Mouse (Mus musculus): ENCODE results near the gene Cfap61. TPM values are rescaled to one million over a fixed set of nuclear protein-coding genes. Genes with fewer than 3 reads are reported as not detected.
A peak's percentile ranks its signal among the peaks of the same experiment; 100 is the strongest.

Gene Cfap61
- polyA plus RNA-seq, 1 experiment from 2014 or later: 2.2 TPM

DNA sequence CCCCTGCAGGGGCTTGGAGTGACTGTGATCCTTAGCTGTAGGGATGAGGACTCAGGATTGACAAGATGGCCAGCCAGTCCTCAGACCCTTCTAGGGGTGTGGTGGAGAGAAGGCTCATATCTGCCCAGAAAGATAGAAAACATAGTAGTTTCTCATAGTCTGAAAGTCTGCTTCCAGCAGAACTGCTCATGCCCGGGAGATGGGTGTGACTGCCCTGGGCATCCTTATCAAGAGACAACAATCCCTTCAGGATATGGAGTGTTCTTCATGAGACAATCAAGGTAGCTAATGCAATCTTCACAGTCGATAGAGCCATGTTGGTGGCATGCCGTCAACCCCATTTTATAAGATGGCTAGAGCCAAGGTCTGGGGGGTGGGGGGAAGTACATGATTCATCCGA is 173.4 kb downstream of the Cfap61 start:
- ATAC-seq (ENCODE audit: low read depth): no peak
- H3K9me3 ChIP-seq: no peaks in the 10 kb centered on the region
- no peaks in the 10 kb centered on the region for H3K4me1 ChIP-seq (replicated peaks)

DNA sequence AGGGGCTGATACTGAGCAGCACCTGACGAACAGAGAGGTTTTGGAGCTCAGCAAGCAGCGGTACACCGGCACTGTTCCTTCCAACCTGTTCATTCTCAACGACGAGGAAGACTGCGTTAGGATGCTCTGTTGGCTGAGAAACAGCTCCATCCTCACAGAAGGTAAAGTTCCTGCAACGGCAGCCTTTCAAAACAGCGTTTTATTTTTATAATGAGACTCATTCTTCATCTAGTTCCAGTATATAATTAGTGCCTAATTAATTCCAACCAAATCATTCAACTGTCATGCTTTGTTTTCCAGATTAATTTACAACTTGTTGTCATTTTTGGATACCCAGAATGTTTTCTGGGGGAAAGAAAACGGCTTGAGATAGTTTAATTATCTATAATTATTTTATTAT is 175.3 kb downstream of the Cfap61 start:
- H3K27ac ChIP-seq (replicated peaks): no peak overlapping the region
- ATAC-seq (ENCODE audit: low read depth): no peak
- no peak overlapping the region for H3K4me3 ChIP-seq
- no peak overlapping the region for H3K9ac ChIP-seq
- H3K4me2 ChIP-seq: no peak overlapping the region
- H3K9me3 ChIP-seq: no peaks in the 10 kb centered on the region
- H3K4me1 ChIP-seq (replicated peaks): no peaks in the 10 kb centered on the region
- no peaks in the 10 kb centered on the region for H3K27me3 ChIP-seq
- no peaks in the 10 kb centered on the region for H3K36me3 ChIP-seq
- WGBS: 79% methylated on average over 9 of the region's 9 CpGs

More for the DNA sequence above, 173.4 kb downstream of the Cfap61 start:
- Histone ChIP-seq H3K9ac (no peak overlapping the region), H3K36me3 (no peaks in the 10 kb centered on the region), H3K4me2 (no peak overlapping the region), H3K4me3 (no peak overlapping the region), H3K27ac (replicated peaks) (no peak overlapping the region), H3K27me3 (no peaks in the 10 kb centered on the region)
- WGBS: 89% methylated on average over 4 of the region's 4 CpGs

DNA sequence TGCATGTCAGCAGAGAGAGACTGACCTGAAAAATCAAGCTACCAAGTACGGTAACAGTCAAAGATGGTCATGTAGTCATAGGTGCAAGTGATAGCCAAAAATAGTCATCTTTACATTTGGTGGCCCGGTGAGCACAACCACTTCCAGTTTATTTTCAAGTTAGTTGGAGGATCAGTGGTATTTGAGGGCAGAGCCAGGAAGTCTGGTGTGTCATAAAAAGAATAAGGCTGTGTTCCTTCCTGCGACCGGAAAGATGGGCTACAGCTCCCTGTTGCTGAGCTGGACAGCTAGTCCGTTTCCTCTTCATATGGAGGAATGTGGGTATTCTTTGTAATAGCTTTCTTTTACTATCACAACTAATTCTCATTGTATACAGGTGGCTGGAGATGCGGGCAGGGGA is 181.7 kb downstream of the Cfap61 start:
- WGBS: 86% methylated on average over 6 of the region's 6 CpGs
- no peak overlapping the region for H3K9ac ChIP-seq
- ATAC-seq (ENCODE audit: low read depth): no peak

DNA sequence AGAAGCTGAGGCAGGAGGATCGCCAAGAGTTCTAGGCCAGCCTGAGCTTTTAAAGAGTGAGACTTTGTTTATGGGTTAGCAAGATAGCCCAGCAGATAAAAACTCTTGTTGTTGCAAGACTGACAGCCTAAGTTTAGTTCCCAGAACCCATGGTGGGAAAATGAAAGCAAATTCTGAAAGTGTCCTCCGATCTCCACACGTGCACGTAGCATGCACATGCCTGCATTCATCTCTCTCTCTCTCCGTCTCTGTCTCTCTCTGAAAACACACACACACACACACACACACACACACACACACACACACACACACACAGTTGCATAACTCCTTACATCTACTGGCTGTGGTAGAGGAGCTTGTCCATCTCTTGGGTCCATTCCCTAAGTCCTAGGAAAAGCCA is 182.1 kb downstream of the Cfap61 start:
- Histone ChIP-seq H3K4me2 (no peak overlapping the region), H3K4me1 (replicated peaks) (peaks cover 11% of the 10 kb centered on the region), H3K27me3 (no peaks in the 10 kb centered on the region), H3K9ac (no peak overlapping the region), H3K4me3 (no peak overlapping the region), H3K9me3 (no peaks in the 10 kb centered on the region), H3K27ac (replicated peaks) (no peak overlapping the region), H3K36me3 (no peaks in the 10 kb centered on the region)
- no peak for ATAC-seq (ENCODE audit: low read depth)
- WGBS: 90% methylated on average over 5 of the region's 5 CpGs

More for the DNA sequence above, 181.7 kb downstream of the Cfap61 start:
- Histone ChIP-seq H3K9me3 (no peaks in the 10 kb centered on the region), H3K4me3 (no peak overlapping the region), H3K27me3 (no peaks in the 10 kb centered on the region), H3K4me1 (replicated peaks) (peaks cover 11% of the 10 kb centered on the region), H3K36me3 (no peaks in the 10 kb centered on the region), H3K27ac (replicated peaks) (no peak overlapping the region), H3K4me2 (no peak overlapping the region)

DNA sequence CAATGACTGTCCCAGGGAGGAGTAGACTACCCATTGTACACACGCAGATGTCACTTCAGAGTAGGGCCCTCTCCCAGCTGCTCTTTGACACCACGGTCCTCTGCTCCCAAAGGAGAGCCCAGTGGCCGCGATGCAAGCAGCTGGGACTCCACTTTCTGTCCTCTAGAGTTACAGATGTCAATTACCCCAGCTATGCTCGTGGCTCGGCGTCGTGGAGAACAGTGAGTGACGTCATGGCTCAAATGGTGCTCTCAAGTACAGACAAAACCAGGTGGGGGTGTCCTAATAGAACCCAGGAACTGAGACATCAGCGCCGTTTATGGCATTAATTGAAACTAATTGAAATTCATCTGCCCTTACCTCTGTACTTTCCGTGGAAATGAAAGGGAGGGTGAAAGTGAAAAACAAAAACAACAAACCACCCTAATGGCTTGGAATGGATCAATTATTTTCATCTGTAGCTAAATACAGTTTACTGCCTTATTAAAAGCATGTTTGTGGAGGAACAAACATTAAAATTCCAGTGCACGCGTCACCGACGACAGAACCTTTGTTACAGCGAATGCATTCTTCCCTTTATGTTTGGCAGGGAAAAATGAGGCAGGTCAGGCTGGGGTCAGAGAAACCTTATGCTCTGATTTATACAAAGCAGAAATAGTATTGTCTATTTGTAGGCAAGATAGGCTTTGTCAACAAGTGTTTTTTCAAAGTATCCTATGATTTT is 182.8 kb downstream of the Cfap61 start:
- Histone ChIP-seq H3K27ac (replicated peaks) (no peak overlapping the region), H3K9me3 (no peaks in the 10 kb centered on the region), H3K36me3 (no peaks in the 10 kb centered on the region), H3K9ac (no peak overlapping the region), H3K27me3 (no peaks in the 10 kb centered on the region), H3K4me2 (no peak overlapping the region), H3K4me1 (replicated peaks) (peaks cover 11% of the 10 kb centered on the region), H3K4me3 (no peak overlapping the region)
- ATAC-seq (ENCODE audit: low read depth): peak; percentile 63; the same call in 1 of the 2 replicates
- 13% methylated on average over 17 of the region's 17 CpGs for WGBS

DNA sequence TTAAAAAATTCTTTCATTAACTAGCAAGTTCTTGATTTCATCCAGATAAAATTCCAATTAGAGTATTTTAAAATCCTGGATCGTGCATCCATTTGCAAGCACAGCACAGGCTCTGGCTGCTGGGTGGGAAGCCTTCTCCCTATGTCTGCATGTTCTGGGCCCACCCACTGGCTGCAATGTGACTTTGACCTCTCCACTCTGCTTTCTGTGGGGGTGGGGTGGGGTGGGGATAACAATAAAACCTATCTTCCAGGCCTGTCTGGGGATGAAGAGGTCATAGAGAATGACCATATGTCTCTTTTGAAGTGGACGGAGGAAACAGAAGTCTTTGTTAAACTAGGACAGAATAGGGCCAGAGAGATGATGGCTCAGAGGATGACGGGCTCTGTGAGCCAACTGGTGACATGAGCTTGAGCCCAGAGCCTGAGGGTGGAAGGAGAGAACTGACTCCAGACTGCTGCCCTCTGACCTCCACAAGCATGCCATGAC is 183.4 kb downstream of the Cfap61 start:
- Histone ChIP-seq H3K4me3 (no peak overlapping the region), H3K27me3 (no peaks in the 10 kb centered on the region), H3K4me2 (no peak overlapping the region), H3K4me1 (replicated peaks) (peaks cover 11% of the 10 kb centered on the region), H3K9me3 (no peaks in the 10 kb centered on the region), H3K9ac (no peak overlapping the region), H3K27ac (replicated peaks) (no peak overlapping the region), H3K36me3 (no peaks in the 10 kb centered on the region)
- no peak for ATAC-seq (ENCODE audit: low read depth)
- 17% methylated on average over 3 of the region's 3 CpGs for WGBS

DNA sequence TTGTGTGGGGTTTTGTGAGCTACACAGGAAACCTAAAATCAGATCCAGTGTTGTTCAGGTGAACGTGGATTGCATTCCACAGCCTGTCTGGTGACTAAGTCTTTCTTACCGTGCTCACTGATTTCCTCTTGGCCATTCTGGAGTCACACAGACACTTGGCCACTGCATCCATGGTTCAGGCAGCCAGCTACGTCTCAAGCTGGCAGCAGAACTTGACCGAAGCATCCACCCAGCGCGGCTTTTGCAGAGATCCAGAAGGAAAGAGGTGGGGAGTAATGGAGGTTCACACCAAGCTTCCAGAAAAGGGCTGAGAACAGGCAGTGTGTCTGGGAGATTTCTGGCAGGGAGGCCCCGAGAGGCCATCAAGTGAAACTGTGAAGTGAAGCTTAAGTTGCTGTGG is 187.0 kb downstream of the Cfap61 start:
- ATAC-seq (ENCODE audit: low read depth): no peak
- Histone ChIP-seq H3K4me1 (replicated peaks) (peaks cover 11% of the 10 kb centered on the region), H3K36me3 (no peaks in the 10 kb centered on the region), H3K9ac (no peak overlapping the region), H3K27ac (replicated peaks) (no peak overlapping the region), H3K9me3 (no peaks in the 10 kb centered on the region), H3K4me2 (no peak overlapping the region), H3K27me3 (no peaks in the 10 kb centered on the region), H3K4me3 (no peak overlapping the region)
- 95% methylated on average over 7 of the region's 7 CpGs for WGBS

DNA sequence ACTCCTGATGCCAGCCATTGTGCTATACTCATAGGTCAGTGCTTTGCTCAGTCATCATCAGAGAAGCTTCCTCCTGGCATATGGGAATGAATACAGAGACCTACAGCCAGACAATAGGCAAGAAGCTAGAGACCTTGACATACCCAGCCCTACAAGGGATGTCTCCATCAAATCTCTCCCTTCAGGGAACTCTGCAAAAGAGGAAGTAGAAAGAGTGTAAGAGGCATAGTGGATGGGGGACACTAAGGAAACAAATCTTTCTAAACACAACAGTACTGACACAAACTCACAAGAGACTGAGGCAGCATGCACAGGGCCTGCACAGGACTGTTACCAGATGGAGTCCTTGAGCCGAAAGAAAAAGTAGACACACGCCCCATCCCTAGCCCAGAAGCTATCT is 190.5 kb downstream of the Cfap61 start:
- no peaks in the 10 kb centered on the region for H3K9me3 ChIP-seq
- no peak for ATAC-seq (ENCODE audit: low read depth)

DNA sequence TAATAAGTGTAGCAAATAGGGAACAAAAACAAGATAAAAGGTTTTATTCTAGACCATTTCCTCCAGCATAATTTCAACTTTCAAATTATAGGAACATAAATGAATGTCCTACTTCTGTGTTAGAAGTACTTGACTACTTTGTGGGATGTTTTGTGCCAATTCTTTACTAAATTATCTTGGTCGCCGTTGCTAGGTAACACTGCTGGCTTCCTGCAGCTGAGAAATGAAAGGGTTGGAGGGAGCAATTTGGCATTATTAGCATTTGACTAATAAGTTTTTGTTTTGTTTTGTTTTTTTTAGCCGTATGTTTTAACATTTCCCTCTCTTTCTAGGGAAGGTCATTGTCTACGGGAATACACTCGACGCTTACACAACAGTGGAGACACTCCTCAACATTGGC is 194.0 kb downstream of the Cfap61 start:
- Histone ChIP-seq H3K27me3 (no peaks in the 10 kb centered on the region), H3K4me2 (no peak overlapping the region), H3K27ac (replicated peaks) (no peak overlapping the region), H3K9ac (no peak overlapping the region), H3K36me3 (no peaks in the 10 kb centered on the region), H3K4me3 (no peak overlapping the region), H3K4me1 (replicated peaks) (0 out of 2 replicates have a peak, but pooled peaks cover 4% of the 10 kb centered on the region), H3K9me3 (no peaks in the 10 kb centered on the region)
- 52% methylated on average over 6 of the region's 6 CpGs for WGBS
- no peak for ATAC-seq (ENCODE audit: low read depth)

More for the DNA sequence above, 190.5 kb downstream of the Cfap61 start:
- Histone ChIP-seq H3K4me2 (no peak overlapping the region), H3K9ac (no peak overlapping the region), H3K27ac (replicated peaks) (no peak overlapping the region), H3K4me1 (replicated peaks) (0 out of 2 replicates have a peak, but pooled peaks cover 4% of the 10 kb centered on the region), H3K27me3 (no peaks in the 10 kb centered on the region), H3K4me3 (no peak overlapping the region), H3K36me3 (no peaks in the 10 kb centered on the region)
- 83% methylated on average over 2 of the region's 2 CpGs for WGBS

DNA sequence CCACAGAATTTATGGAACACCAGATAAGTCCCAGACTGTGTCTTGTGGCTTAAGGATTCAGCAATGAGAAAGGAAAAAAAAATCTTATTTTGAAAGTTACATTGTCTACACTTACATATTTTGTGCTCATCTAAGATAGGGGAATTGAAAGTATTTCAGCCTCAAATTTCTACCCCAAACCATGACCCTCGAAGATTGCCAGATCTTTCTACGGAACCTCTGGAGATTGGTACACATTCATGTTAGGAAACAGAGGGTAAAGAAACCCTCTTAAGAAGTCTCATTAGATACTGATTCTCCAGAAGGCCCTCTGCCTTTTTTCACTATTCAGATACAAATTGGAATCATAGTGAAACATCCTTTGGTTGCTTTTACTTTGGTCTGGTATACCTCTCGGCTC is 195.9 kb downstream of the Cfap61 start:
- Histone ChIP-seq H3K9me3 (no peaks in the 10 kb centered on the region), H3K4me3 (no peak overlapping the region), H3K4me2 (no peak overlapping the region), H3K27me3 (no peaks in the 10 kb centered on the region), H3K4me1 (replicated peaks) (0 out of 2 replicates have a peak, but pooled peaks cover 4% of the 10 kb centered on the region), H3K27ac (replicated peaks) (no peak overlapping the region), H3K9ac (no peak overlapping the region), H3K36me3 (no peaks in the 10 kb centered on the region)
- WGBS: 95% methylated on average over 3 of the region's 3 CpGs
- ATAC-seq (ENCODE audit: low read depth): no peak

DNA sequence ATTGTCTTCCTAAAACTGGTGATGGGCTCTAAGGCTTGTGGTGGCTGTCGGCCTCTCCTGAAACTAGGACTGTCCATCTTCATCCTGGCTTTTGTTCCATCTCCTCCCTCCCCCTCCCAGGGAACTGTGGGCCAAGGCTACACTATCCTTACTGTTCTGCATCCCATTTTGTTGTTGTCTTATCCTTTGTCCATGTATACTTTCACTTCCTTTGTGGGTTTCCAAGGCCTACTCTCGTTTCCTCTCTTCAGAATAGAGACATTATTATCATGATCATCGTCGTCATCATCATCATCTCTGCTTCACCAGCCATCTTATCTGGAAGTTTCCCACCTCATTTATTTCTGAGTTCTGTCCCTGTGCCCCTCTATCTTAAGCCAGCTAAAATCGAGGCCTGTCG is 199.7 kb downstream of the Cfap61 start:
- no peak overlapping the region for H3K4me2 ChIP-seq
- H3K9me3 ChIP-seq: no peaks in the 10 kb centered on the region
- H3K27ac ChIP-seq (replicated peaks): no peak overlapping the region
- ATAC-seq (ENCODE audit: low read depth): no peak
- H3K4me3 ChIP-seq: no peak overlapping the region
- no peaks in the 10 kb centered on the region for H3K27me3 ChIP-seq
- H3K4me1 ChIP-seq (replicated peaks): no peaks in the 10 kb centered on the region
- H3K36me3 ChIP-seq: no peaks in the 10 kb centered on the region
- no peak overlapping the region for H3K9ac ChIP-seq
- WGBS: 90% methylated on average over 6 of the region's 6 CpGs

DNA sequence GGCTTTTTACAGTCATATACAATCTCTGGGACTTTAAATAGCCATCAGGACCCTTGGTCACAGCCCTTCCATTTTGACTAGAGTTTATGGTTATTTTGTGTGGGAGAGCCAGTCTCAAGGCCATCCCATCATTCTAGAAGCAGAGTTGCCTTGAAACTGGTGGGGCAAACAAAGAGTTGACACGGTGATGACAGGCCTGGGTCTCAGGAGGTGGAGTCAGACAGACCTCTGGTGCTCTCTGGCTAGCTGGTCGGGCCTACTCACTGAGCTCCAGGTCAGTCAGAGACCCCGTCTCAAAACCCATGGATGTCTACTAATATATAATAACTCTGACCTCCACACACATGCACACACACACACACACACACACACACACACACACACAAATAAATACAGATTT is 206.1 kb downstream of the Cfap61 start:
- H3K9ac ChIP-seq: no peak overlapping the region
- H3K27ac ChIP-seq (replicated peaks): no peak overlapping the region
- WGBS: 91% methylated on average over 3 of the region's 3 CpGs
- H3K4me1 ChIP-seq (replicated peaks): no peaks in the 10 kb centered on the region
- no peaks in the 10 kb centered on the region for H3K27me3 ChIP-seq
- H3K36me3 ChIP-seq: no peaks in the 10 kb centered on the region
- 0 out of 2 replicates have a peak, but pooled peaks cover 3% of the 10 kb centered on the region for H3K9me3 ChIP-seq
- no peak overlapping the region for H3K4me3 ChIP-seq
- no peak for ATAC-seq (ENCODE audit: low read depth)
- no peak overlapping the region for H3K4me2 ChIP-seq

DNA sequence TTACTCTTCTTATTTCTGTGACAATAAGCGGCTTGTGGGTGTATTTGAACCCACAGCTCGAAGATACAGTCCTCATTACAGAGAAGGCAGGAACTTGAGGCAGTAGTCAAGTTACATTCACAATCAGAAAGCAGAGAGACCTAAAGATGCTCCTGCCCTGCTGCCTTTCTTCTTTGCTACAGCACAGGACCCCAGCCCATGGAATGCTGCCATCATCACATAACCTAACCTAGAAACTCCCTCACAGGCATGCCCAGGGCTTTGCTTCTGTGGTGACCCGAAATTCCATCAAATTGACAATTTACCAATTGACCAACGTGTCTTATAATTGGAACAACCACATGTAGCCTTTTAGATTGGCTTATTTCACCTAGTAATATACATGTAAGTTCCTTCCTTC is 212.7 kb downstream of the Cfap61 start:
- H3K27ac ChIP-seq (replicated peaks): no peak overlapping the region
- H3K9ac ChIP-seq: no peak overlapping the region
- H3K36me3 ChIP-seq: no peaks in the 10 kb centered on the region
- no peak overlapping the region for H3K4me2 ChIP-seq
- H3K4me1 ChIP-seq (replicated peaks): no peaks in the 10 kb centered on the region
- WGBS: 82% methylated on average over 4 of the region's 4 CpGs
- ATAC-seq (ENCODE audit: low read depth): no peak
- H3K9me3 ChIP-seq: 0 out of 2 replicates have a peak, but pooled peaks cover 3% of the 10 kb centered on the region
- no peaks in the 10 kb centered on the region for H3K27me3 ChIP-seq
- no peak overlapping the region for H3K4me3 ChIP-seq

Data from neural tube, embryonic 13.5 days (tissue).